In genomic region chr4:124850933-124851658, GRCm38 (mm10) we compare ENCODE assay signal across 8 mouse cellular contexts. TPM values are rescaled to one million over a fixed set of nuclear protein-coding genes. Genes with fewer than 3 reads are reported as not detected.
DNase-seq lines count a peak whose midpoint lies in the region; ATAC-seq lines count a peak whose summit lies in the region.

1110065P20Rik (minus strand) TSS chr4:124851196.

- DNase-seq in adrenal gland, adult 18-20 months (ENCODE audit: low spot score in 2 of 2), result peak; percentile 79 to 80
- peak; percentile 43 for DNase-seq in embryo, embryonic 10 days (ENCODE audit: low spot score)
- DNase-seq in gastrocnemius, postnatal 25 days, result peak; percentile 78
- peak; percentile 76 to 78 for DNase-seq in left cerebral cortex, postnatal 14 days (ENCODE audit: low spot score in 2 of 2)
- peak; percentile 73 for DNase-seq in right cerebral cortex, postnatal 14 days
- DNase-seq in urinary bladder, postnatal 25 days (ENCODE audit: low spot score), result peak; percentile 70

- ATAC-seq in inflammation-experienced regulatory T-cells, adult 6 months, result peak; percentile 67
- peak; percentile 36 for ATAC-seq in megakaryocyte progenitor cell, adult 5-6 weeks (replicated peaks; ENCODE audit: poor library complexity)

- intact Hi-C loops in left cerebral cortex, postnatal 14 days (cut with DNase I), result no loop called here

RNA-seq across cellular contexts. Expression of gene 1110065P20Rik, which starts in this region (rescaled TPM):
- 10 to 100 TPM; 44.6 TPM for total RNA-seq in adrenal gland, adult 18-20 months (2021)
- total RNA-seq in gastrocnemius, postnatal 25 days (2021), result 10 to 100 TPM; 17.1 to 21.0 TPM
- 1 to 10 TPM; 4.3 to 4.7 (median 4.4) TPM for polyA plus RNA-seq in inflammation-experienced regulatory T-cells, adult 6 months (2017; shearing (Covaris generic))
- total RNA-seq in left cerebral cortex, postnatal 14 days (2021), result 10 to 100 TPM; 88.7 to 91.2 TPM
- 4.4 and 6.7 TPM in 2 replicates for total RNA-seq in megakaryocyte progenitor cell, adult 5-6 weeks (2015)
- 4.0 and 6.3 TPM in 2 replicates for total RNA-seq in megakaryocyte progenitor cell, adult 5-6 weeks (2017)

Comparison
In these comparisons a context has a peak if more than half of its experiments do, and no peak if none do; other contexts are left out.
1. Peak in every context shown above with its lines: DNase-seq and ATAC-seq.